Mouse (Mus musculus) ES-E14 (cell line): ENCODE results near the gene Fam184b.

Source experiments
- CHD2 ChIP-seq: IDR thresholded peaks from 2 replicates; pipeline ENCODE4 v1.6.1; 2014; ENCODE audit warnings: mild to moderate bottlenecking, low read depth, low read length, inconsistent platforms
- HCFC1 ChIP-seq: IDR thresholded peaks from 2 replicates; pipeline ENCODE4 v1.6.1; 2012; ENCODE audit warnings: low read length, inconsistent platforms, borderline replicate concordance; ENCODE audit not compliant: insufficient read depth
- MAFK ChIP-seq: IDR thresholded peaks from 2 replicates; pipeline ENCODE4 v1.6.1; 2014; ENCODE audit warnings: mild to moderate bottlenecking, low read depth, low read length, inconsistent platforms; ENCODE audit not compliant: insufficient read depth
- ZC3H11A ChIP-seq: IDR thresholded peaks from 2 replicates; pipeline ENCODE4 v1.6.1; 2012; ENCODE audit warnings: low read depth, mild to moderate bottlenecking, inconsistent platforms, low read length, borderline replicate concordance
- ZNF384 ChIP-seq: IDR thresholded peaks from 2 replicates; pipeline ENCODE4 v1.6.1; 2012; ENCODE audit warnings: low read depth, low read length, inconsistent platforms

DNA sequence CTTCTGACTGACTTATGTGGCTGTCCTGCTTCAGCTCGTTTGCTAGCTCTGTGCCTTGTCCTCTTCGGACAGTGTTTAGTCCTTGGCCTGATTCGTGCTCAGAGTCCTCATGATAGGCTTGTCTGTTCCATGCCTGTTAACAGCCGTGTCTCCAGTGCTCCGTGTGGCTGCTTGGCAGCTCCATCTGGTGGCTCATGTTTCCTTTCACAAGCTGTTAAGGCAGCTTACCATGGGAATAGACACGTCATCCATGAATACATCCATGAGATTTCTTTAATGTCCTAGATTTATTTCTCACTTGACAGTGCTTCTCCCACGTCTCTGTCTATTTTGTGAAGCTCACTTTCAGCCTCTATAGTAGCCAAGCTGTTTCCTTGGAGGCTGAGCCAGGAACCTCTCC, 129.3 kb downstream of the Fam184b start:
- TF ChIP-seq ZNF384 (no peak), MAFK (no peak), ZC3H11A (no peak), CHD2 (no peak), HCFC1 (no peak)
